Mouse (Mus musculus): ENCODE measurements around the gene Foxi1.

- TF ChIP-seq CTCF (IDR thresholded peaks at IDR 0.05; ENCODE audit: borderline replicate concordance, extremely low read depth, insufficient read depth, insufficient read length), result no peak
- TF ChIP-seq POLR2A (IDR thresholded peaks at IDR 0.05; ENCODE audit: borderline replicate concordance, extremely low read depth, insufficient read depth, insufficient read length, poor library complexity, severe bottlenecking), result no peak
Measured at GRCm38 (mm10) chr11:34184266-34184665, 23.6 kb downstream of the Foxi1 start.
